Mouse (Mus musculus) heart, embryonic 13.5 days (tissue): ENCODE data around the gene C3. TPM values are rescaled to one million over a fixed set of nuclear protein-coding genes. Genes with fewer than 3 reads are reported as not detected.

Experiments used
- ATAC-seq: fragments of 200-750 bp; cut with Nextera tagmentation; 2 replicates; pipeline ENCODE4 v1.8.0; 2017; ENCODE audit warnings: moderate TSS enrichment; ENCODE audit not compliant: insufficient number of reproducible peaks, low FRiP score, low TSS enrichment; ENCODE audit errors: extremely low read depth
- H3K27ac ChIP-seq: fragments of 300-500 bp; sonication (generic); replicated peaks from 2 replicates; pipeline ENCODE4 v1.5.1; 2015; ENCODE audit warnings: moderate library complexity, mild to moderate bottlenecking, inconsistent platforms
- H3K27me3 ChIP-seq: fragments of 300-500 bp; sonication (generic); replicated peaks from 2 replicates; pipeline ENCODE4 v1.6.1; 2015; ENCODE audit warnings: mild to moderate bottlenecking, inconsistent platforms
- H3K36me3 ChIP-seq: fragments of 300-500 bp; sonication (generic); 2 replicates; pipeline ENCODE4 v1.6.1; 2015; ENCODE audit warnings: mild to moderate bottlenecking, inconsistent platforms
- H3K4me1 ChIP-seq: fragments of 300-500 bp; sonication (generic); 2 replicates; pipeline ENCODE4 v1.6.1; 2015; ENCODE audit warnings: inconsistent platforms
- H3K4me2 ChIP-seq: fragments of 300-500 bp; sonication (generic); 2 replicates; pipeline ENCODE4 v1.6.1; 2015; ENCODE audit warnings: inconsistent platforms, mild to moderate bottlenecking, moderate library complexity
- H3K4me3 ChIP-seq: fragments of 300-500 bp; sonication (generic); 2 replicates; pipeline ENCODE4 v1.5.1; 2015; ENCODE audit warnings: moderate library complexity, mild to moderate bottlenecking, inconsistent platforms
- H3K9ac ChIP-seq: fragments of 300-500 bp; sonication (generic); 2 replicates; pipeline ENCODE4 v1.6.1; 2015; ENCODE audit warnings: inconsistent platforms, mild to moderate bottlenecking, moderate library complexity
- H3K9me3 ChIP-seq: fragments of 300-500 bp; sonication (generic); 2 replicates; pipeline ENCODE4 v1.6.1; 2016; ENCODE audit warnings: inconsistent platforms
- WGBS: fragments of 180-500 bp; shearing (Covaris S2); methylation state at CpG from one replicate; pipeline ENCODE4 v1.1.7; 2015; ENCODE audit warnings: mixed read lengths; 5-methylcytosine and 5-hydroxymethylcytosine counted together
- polyA plus RNA-seq: library from polyadenylated mRNA; unstranded; fragments of >200 nt; fragmentation: Nextera tagmentation; extraction: Ambion mirVana; gene quantifications from 2 replicates; pipeline ENCODE4 v1.2.1, GENCODE M21; 2015

Gene C3
- polyA plus RNA-seq, 1 experiment from 2014 or later: 1.6 TPM

DNA sequence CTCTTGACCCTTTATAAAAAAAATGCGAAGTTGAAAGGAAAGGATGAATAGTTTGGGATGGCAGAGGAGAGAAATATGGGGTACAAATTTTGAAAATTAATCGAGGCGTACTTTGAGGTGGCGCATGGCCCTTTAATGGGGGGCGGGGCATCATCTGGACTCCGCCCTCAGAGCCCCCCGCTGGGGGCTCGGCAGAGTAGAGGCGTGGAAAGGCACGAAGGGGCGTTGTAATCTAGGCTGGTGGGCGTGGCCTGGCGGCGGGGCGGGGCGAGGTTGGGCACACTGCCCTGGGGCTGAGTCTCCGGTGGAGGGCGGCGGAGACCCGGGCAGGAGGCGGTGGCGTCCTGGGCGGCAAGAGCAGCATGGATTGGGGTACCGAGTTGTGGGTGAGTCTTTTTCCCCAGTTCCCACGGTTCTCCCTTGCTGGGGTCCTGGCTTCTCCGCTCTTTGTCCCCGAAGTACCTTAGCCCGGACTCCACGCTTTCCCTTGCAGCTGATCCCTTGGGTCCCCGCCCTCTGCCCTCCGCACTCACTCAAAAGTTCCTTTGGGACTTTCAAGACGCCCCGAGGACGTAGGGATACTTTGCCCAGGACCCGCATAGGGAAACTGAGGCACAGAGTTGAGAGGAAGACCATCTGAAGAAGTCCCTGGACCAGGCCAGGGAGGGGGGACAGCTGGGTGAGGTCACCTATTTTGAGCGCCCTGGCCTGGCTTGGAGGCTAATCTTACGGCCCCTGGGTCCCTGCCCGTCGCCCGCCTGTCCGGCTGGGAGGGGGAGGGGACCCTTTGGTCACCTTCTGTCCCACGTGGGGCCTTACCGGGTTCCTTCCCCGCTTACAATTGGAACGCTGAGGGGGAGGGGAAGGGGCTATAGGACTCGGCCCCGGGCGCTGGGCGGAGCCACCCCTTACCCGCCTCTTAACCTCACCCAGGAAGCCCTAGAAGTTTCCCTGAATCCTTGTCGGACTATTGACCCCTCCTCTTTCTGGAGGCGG, 21.5 kb upstream of the C3 start, which contains the start of gene Trip10:
Trip10 (plus strand) TSS at position 270 of the 996 bp plus-strand sequence.
- H3K4me2 ChIP-seq: peak within 1 kb of the TSS; percentile 99
- peaks cover 26% of the 10 kb centered on the region for H3K36me3 ChIP-seq
- ATAC-seq: peak; percentile 70
- H3K27me3 ChIP-seq: no peaks in the 10 kb centered on the region
- peak within 1 kb of the TSS; percentile 69 for H3K4me3 ChIP-seq
- H3K9ac ChIP-seq: peak within 1 kb of the TSS; percentile 84
- H3K27ac ChIP-seq: peak within 1 kb of the TSS; percentile 95
- H3K9me3 ChIP-seq: no peaks in the 10 kb centered on the region
- H3K4me1 ChIP-seq: peaks cover 32% of the 10 kb centered on the region
- WGBS: under 1% methylated on average over 50 of the region's 52 CpGs

DNA sequence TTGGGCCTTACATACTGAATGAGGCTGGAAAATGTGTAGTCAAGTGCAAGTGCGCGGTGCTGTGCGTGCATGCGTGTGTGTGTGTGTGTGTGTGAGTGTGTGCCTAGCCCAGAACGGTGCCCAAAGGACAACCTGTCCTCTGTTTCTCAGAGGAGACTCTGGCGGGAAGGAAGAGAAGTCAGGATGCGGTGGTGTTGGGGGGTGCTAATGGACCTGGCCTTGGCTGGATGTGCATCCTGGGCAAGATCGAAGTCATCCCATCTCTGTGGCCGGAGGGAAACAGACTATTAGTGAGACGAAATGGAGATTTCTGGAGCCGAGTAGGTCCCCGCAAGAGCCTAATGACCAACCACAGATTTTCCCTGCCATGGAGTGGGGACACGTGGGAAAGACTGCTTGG, 20.8 kb upstream of the C3 start:
- 6% methylated on average over 13 of the region's 13 CpGs for WGBS
- H3K9me3 ChIP-seq: no peaks in the 10 kb centered on the region
- peaks cover 25% of the 10 kb centered on the region for H3K36me3 ChIP-seq
- peak overlapping the region; percentile 95 for H3K27ac ChIP-seq
- H3K27me3 ChIP-seq: no peaks in the 10 kb centered on the region
- H3K4me1 ChIP-seq: peaks cover 32% of the 10 kb centered on the region
- no peak for ATAC-seq
- peak overlapping the region; percentile 69 for H3K4me3 ChIP-seq
- peak overlapping the region; percentile 79 for H3K9ac ChIP-seq
- peak overlapping the region; percentile 99 for H3K4me2 ChIP-seq

DNA sequence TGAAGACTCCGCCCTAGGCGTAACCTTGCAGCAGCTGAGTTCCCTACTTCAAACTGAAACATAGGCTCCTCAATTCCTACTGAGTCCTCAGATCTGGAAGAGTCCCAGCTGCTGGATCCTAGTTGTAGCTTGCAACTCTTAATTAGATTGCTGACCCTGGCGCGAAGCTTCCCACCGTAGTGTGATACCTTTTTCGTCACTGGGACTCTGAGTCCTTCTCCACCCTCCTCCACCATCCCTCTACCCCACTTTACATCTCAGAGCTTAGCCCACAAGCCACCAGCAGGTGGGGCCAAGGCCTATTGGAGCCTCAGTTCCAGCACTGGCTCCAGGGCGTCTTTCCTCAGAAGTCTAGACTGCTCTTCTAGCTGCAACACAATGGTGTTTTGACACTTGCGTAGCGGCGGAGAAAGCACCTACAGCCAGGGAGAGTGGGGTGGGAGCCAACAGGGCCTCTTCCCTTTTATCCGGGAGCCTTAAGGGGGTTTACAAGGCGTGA, 20.3 kb upstream of the C3 start, which contains the start of gene Gpr108:
Gpr108 (minus strand) TSS at position 246 of the 499 bp plus-strand sequence.
- H3K4me2 ChIP-seq: peak within 1 kb of the TSS; percentile 99
- H3K9ac ChIP-seq: peak within 1 kb of the TSS; percentile 90
- WGBS: under 1% methylated on average over 12 of the region's 12 CpGs
- H3K36me3 ChIP-seq: peaks cover 22% of the 10 kb centered on the region
- H3K9me3 ChIP-seq: no peaks in the 10 kb centered on the region
- peak; percentile 35; the same call in 1 of the 2 replicates for ATAC-seq
- peaks cover 32% of the 10 kb centered on the region for H3K4me1 ChIP-seq
- H3K27me3 ChIP-seq: no peaks in the 10 kb centered on the region
- peak within 1 kb of the TSS; percentile 69 for H3K4me3 ChIP-seq
- H3K27ac ChIP-seq: peak within 1 kb of the TSS; percentile 95

DNA sequence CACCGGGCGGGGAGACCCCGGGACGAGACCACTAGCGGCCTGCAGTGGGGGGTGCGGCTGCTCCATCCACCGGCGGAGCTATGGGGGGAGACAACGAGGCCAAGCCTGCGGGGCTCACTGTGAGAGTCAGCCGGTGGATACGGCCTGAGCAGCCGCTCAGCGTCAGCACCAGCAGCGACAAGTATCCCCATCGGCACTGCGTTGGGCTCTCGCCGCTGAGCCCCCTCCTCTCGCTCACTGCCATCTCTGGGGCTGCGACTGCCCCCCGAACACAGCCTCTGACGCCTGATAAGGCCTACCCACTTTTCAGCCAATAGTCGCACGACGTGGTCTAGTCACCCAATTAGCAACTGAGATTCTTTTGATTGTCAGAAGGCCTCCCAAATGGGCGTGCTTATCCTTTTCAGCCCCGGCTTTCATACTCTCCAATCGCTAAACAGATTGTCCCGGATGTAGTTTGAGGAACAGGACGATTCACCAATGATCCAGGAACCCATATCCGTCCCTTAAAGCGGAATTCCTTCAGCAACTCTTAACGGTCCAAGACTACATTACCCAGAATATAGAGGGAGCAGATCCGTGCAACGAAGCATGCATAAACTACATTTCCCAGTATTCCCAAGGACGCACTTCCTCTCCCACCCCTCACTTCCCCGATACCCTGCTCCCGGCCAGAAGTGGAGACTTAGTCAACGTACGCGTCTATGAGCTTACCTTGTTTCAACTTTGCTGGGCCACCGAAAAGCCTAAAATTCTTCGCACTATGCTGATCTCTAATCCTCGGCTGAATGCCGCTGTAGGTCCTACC, 19.7 kb upstream of the C3 start:
- peak; percentile 84 for ATAC-seq
- H3K9ac ChIP-seq: peak overlapping the region; percentile 90
- peak overlapping the region; percentile 99 for H3K4me2 ChIP-seq
- no peaks in the 10 kb centered on the region for H3K9me3 ChIP-seq
- H3K36me3 ChIP-seq: peaks cover 26% of the 10 kb centered on the region
- H3K4me1 ChIP-seq: peaks cover 32% of the 10 kb centered on the region
- peak overlapping the region; percentile 69 for H3K4me3 ChIP-seq
- no peaks in the 10 kb centered on the region for H3K27me3 ChIP-seq
- peak overlapping the region; percentile 95 for H3K27ac ChIP-seq
- under 1% methylated on average over 46 of the region's 46 CpGs for WGBS

DNA sequence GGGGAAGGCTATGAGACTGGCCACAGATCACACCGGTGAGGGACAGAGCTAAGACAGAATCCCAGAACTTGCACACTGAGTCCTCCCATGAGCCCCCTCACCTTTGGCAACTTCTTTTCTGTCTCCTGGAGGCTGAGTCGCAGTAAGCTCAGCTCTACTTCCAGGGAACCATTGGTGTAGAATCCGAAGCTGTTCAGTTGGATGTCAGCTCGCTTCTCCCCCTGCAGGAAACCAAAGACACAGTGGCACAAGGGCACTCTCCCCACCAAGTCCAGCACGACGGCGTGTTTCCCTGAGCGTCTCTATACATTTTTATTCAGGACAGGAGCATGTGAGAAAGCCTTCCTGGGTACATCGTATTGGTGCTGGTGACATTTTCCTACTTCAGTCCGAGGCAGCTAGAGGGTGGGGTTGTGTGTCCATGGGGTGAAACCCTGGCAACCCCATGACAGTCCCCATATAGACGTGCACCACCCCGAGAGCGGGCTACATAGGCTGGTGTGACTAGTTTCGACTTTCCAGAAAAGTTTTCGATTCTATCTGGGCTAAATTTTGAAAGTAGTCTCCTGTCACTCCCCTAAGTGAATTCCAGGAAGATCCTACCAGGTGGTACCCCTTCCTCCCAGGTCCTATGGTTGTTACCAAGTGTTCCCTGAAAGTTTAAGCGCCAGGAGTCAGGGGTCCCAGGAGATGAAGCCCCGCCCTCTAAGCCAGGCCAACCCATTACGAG, 18.9 kb upstream of the C3 start:
- H3K27ac ChIP-seq: peak overlapping the region; percentile 92
- 5% methylated on average over 18 of the region's 18 CpGs for WGBS
- peaks cover 31% of the 10 kb centered on the region for H3K36me3 ChIP-seq
- no peaks in the 10 kb centered on the region for H3K27me3 ChIP-seq
- peak overlapping the region; percentile 90 for H3K9ac ChIP-seq
- no peaks in the 10 kb centered on the region for H3K9me3 ChIP-seq
- H3K4me2 ChIP-seq: peak overlapping the region; percentile 94
- ATAC-seq: no peak
- peaks cover 32% of the 10 kb centered on the region for H3K4me1 ChIP-seq
- peak overlapping the region; percentile 69 for H3K4me3 ChIP-seq

DNA sequence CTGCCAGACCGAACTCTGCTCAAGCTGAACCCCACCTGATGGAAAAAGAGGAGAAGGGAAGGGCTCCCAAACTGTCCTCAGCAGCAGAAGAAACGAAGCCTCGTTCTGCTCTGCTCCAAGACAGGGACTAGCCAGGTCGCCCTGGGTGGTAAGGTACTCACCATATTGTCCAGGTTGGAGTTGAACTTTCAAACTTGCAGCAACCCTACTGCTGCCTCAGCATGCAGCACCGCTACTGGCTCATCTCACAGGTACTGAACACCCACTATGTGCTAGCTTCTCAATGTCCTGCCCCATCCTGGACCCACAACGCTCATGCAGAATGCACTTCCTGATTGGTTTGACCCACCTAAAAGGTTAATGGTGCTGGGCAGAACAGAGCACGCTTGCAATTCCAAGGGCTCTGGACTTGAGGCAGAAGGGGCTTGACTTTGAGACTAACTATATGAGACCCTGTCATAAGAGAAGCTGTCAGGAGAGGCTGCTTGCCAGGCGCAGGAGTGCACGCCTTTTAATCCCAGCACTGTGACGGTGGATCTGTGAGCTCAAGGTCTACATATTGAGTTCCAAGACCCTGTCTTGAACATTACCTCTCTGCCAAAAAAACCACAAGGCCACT, 17.5 kb upstream of the C3 start:
- Histone ChIP-seq H3K9me3 (no peaks in the 10 kb centered on the region), H3K36me3 (peaks cover 39% of the 10 kb centered on the region), H3K27me3 (no peaks in the 10 kb centered on the region), H3K9ac (no peak overlapping the region), H3K27ac (no peak overlapping the region), H3K4me2 (0 out of 2 replicates have a peak overlapping the region, but pooled peaks have one; percentile 94), H3K4me3 (no peak overlapping the region), H3K4me1 (peaks cover 21% of the 10 kb centered on the region)
- WGBS: 84% methylated on average over 10 of the region's 10 CpGs
- ATAC-seq: no peak

DNA sequence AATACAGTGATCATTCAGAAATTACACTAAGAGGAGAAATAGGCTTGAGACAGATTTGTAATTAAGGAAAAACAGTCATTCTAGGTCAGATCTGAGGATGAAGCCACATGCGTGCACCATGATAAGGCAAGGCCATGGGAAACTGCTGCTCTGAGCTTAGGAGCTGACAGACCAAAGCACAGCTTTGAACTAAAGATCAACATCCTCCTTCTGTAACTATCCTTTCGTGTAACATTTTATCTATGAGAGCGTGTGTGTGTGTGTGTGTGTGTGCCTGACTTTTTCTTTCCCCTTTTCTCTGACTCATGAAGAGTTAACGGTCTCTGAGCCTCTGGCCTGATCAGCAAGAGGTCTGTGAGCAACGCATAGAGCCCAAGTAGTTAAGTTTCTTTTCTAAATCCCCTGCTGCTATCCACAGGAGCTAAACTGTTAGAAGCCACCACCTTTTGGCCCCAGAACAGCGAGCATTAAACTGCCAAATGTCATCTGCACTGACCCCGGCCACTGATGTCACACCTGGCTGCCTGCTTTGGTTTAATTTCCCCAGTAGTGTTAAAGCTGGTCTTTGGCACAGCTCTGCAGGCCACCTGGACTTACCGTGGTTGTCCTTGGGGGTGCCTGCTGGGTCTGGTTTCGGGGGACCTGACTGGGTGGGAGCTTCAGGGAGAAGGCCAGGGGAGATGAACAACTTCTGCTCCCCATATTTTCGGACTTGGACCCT, 15.9 kb upstream of the C3 start:
- peaks cover 39% of the 10 kb centered on the region for H3K36me3 ChIP-seq
- WGBS: 59% methylated on average over 10 of the region's 10 CpGs
- no peak for ATAC-seq

DNA sequence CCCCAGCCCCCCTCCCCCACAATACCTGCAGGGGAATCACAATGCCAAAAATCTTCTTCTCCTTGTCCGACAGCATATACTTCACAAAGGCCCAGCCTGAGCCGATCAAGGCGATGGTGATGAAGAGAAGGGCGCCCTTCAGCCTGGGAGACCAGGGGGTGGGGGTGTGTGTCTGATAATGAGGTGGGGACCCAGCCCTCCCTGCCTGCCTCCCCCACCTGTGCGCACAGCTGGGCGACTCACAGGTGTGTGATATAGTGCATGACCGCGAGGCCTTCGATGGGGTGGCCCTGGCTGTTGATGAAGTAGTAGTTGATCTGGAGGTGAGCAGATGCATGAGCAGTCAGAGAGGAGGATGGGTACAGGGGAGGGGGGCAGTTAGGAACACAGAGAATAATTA, 9.2 kb upstream of the C3 start:
- Histone ChIP-seq H3K36me3 (peaks cover 53% of the 10 kb centered on the region), H3K27me3 (no peaks in the 10 kb centered on the region), H3K4me1 (no peaks in the 10 kb centered on the region), H3K4me2 (no peak overlapping the region), H3K9me3 (no peaks in the 10 kb centered on the region), H3K27ac (no peak overlapping the region), H3K4me3 (no peak overlapping the region), H3K9ac (no peak overlapping the region)
- 87% methylated on average over 9 of the region's 9 CpGs for WGBS
- no peak for ATAC-seq

More for the DNA sequence above, 15.9 kb upstream of the C3 start:
- Histone ChIP-seq H3K9ac (no peak overlapping the region), H3K4me3 (no peak overlapping the region), H3K4me2 (no peak overlapping the region), H3K27me3 (no peaks in the 10 kb centered on the region), H3K27ac (no peak overlapping the region), H3K9me3 (no peaks in the 10 kb centered on the region), H3K4me1 (peaks cover 15% of the 10 kb centered on the region)

DNA sequence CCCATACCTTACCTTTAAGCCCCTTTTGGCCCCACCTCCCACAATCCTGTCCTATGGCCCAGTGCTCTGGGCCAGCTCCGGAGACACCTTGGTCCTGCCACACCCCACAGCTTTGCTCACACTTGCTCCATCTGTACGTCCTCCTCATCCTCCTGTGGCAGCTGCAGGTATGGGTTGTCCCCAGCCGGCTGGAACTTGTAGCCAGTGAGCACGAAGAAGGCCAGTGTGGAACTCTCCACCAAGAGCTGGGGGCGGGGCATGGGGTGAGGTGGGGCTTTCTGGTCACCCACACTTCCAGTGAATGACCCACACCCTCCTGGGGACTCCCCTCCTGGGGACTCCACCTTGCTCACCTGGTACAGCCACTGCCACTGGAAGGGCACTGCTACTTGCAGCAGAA, 7.9 kb upstream of the C3 start:
- no peak overlapping the region for H3K9ac ChIP-seq
- H3K27ac ChIP-seq: no peak overlapping the region
- ATAC-seq: no peak
- no peaks in the 10 kb centered on the region for H3K4me1 ChIP-seq
- H3K9me3 ChIP-seq: no peaks in the 10 kb centered on the region
- no peak overlapping the region for H3K4me3 ChIP-seq
- no peaks in the 10 kb centered on the region for H3K27me3 ChIP-seq
- WGBS: 84% methylated on average over 5 of the region's 5 CpGs
- H3K36me3 ChIP-seq: peaks cover 42% of the 10 kb centered on the region
- H3K4me2 ChIP-seq: no peak overlapping the region
